Mouse (Mus musculus) natural killer cell, adult 2 months (primary cell): Measurements from ENCODE around the gene Carmil1.
A peak's percentile ranks its signal among the peaks of the same experiment; 100 is the strongest.

Source experiments
- DNase-seq, 2 experiments: peaks; one replicate each; pipeline ENCODE4 v3.0.0; 2022; ENCODE audit warnings: low spot score in 2 of 2

Carmil1 gene

GRCm38 (mm10) chr13:24154281-24155061 lies 126.1 kb downstream of the Carmil1 start:
- no peak for DNase-seq

GRCm38 (mm10) chr13:24152610-24153009 lies 128.0 kb downstream of the Carmil1 start:
- no peak for DNase-seq

- DNase-seq = no peak
Observed at GRCm38 (mm10) chr13:24151335-24151734, 129.3 kb downstream of the Carmil1 start.

GRCm38 (mm10) chr13:24148549-24148948 lies 132.0 kb downstream of the Carmil1 start:
- no peak for DNase-seq

DNA sequence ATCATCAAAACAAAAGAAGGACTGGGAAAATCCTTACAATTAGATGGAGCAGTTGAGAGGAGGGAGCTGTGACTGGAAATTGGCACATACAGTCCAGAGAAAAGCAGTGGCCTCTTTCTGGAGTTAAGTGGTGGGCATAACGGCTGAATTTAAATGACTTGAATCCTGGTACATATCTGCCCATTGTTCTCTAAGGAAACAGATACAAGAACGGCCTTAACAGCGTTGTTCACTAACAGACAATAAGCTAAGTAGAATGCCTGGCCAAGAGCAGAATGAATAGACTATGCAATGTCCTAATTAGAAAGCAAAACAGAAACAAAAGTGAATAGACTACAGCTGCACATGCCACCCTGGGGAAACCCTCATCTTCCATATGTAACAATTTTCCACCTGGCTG lies 133.6 kb downstream of the Carmil1 start:
- no peak for DNase-seq

DNA sequence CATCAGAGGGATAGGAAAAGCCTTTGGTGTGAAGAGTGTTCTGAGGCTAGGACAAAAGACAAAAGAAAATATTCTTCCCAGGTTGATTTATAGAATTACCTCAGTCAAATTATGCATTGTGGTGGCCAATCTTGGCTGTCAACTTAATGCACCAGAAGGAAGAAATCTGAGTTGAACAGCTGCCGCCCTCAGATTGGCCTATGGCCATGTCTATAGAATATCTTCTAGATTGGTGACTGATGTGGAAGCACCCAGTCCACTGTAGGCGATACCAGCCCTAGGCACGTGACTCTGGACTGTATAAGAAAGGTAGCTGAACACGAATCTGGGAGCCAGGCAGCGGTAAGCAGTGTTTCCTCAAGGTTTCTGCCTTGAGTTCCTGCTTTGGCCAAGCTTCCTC lies 134.1 kb downstream of the Carmil1 start:
- no peak for DNase-seq

GRCm38 (mm10) chr13:24144858-24145257 lies 135.7 kb downstream of the Carmil1 start:
- no peak for DNase-seq

GRCm38 (mm10) chr13:24144141-24144540 lies 136.5 kb downstream of the Carmil1 start:
- no peak for DNase-seq

GRCm38 (mm10) chr13:24136836-24137235 lies 143.8 kb downstream of the Carmil1 start:
- DNase-seq = no peak

DNA sequence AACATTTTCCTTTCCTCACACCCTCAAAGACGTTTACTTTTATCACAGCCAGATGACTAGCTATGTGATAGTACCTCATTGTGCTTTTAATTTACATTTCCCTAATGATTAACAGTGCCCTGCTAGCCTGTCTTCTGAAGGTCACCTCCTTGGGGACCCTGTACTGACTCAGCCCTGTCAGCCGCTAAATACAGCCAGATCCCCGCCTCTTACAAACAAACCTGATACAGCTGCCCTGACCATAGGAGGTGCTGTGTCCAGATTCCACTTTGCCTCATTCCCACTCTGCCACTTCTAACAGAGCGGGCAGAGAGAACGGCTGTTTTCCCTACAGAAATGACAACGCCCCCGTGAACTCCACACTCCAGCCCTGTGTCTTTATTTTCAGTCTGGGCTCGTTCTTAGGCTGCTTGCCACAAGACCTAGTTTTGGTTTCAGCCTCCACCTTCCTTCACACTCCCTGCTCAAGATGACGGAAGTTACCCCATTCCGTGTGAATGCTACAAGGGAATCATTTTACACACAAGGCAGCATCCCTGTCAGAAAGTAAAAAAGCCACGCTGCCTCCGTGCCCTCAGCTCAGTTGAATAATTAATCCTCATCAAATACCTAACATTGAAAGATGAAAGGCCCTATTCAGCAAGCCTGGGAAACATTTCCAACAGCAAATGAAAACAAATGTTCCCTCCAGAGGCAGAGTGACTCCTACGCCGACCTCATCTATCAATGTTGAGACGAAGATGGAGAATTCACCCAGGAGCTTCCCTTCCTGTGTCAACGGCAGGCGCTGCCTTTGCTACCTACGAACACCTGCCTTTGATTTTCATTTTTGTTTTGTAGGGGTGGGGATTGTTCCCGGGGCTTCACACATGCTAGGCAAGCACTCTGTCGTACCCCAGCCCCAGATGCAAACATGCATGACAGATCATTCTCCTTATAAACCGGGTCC lies 145.0 kb downstream of the Carmil1 start:
- DNase-seq = no peak

GRCm38 (mm10) chr13:24132866-24133265 lies 147.7 kb downstream of the Carmil1 start:
- no peak for DNase-seq

DNA sequence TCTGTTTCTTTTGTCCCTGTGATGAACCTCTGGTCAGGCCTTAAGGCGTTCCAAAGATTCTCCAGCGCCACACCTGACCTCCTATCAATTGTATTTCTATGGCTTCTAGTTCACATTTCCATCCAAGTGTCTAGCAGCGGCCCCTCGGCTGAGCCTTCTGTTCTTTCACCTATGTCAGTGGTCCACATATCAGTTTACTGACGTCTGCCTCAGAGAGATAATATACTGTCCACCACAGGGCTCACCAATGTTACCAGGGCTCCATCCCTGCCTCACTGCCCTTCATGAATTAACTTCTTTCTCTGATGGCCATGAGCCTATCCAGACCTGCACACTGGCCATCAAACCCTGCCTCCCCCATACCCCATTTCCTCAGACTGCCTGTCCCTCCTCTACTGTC lies 149.3 kb downstream of the Carmil1 start:
- no peak for DNase-seq

- DNase-seq = no peak
Observed at GRCm38 (mm10) chr13:24130741-24131140, 149.9 kb downstream of the Carmil1 start.

DNA sequence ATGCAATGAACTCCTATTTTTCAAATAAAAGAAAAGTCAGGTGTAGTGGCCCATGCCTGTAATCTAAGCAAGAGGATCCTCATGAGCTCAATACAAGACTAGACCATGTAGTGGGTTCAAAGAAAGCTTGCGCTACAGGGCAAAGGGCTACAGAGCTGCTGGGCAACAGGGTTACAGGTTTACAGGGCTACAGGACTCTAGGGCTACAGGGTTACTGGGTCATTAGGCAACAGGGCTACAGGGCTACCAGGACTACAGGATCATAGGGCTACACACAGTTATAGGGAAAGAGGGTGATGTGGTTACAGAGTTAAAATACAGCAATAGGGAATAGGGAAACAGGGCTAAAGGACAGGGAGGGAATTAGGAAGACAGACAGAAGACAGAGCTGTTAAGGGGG lies 151.9 kb downstream of the Carmil1 start:
- no peak for DNase-seq

DNA sequence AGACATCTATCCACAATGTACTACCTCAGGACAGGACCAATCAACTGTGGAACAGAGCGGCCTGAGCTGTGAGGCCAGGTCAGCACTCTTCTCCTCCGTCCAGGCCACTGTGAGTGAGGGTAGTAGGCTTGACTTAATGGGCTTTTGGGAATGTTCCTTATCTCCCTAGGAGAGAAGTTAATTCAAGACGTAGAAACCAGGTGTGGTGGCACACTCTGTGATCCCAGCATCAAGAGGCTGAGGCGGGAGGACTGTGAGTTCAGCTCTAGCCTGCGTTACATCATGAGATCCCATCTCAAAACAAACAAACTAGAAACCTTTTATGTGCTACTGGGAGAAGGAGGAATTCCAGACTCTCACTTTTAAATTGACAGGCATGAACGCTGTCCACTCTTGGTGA lies 154.7 kb downstream of the Carmil1 start:
- no peak for DNase-seq

DNA sequence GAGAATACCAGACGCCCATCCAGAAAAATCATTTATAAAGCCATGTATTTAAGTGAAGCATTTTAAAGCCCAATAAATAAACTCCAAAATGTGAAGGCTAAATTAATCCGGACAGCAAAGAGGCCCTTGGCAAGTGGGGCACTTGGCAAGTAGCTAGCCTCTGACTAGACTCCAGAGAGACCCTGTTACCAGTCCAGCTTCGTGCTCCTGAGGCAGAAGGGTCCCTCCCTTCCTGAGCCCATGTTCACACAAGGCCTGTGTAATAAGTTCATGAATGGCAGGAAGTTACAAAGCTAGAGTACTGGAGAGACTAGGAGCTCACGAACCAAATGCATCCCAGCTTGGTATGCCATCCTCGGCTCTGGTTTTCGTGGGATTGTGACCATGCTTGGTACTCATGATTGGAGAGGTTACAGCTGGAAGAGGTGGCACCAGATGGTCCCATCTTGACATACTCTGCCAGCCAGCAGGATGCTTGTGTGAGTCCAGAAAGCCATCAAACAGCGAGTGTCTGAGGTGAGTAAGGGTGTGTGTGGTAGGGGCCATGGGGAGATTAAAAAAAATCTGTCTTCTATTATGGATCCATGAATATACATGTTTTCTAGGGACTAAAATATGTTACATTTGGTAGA lies 163.3 kb downstream of the Carmil1 start:
- no peak for DNase-seq

- peak in 1 of 2 experiments; percentile 6 for DNase-seq
Observed at GRCm38 (mm10) chr13:24112689-24113348, 167.8 kb downstream of the Carmil1 start.

GRCm38 (mm10) chr13:24110329-24110728 lies 170.3 kb downstream of the Carmil1 start:
- no peak for DNase-seq

DNA sequence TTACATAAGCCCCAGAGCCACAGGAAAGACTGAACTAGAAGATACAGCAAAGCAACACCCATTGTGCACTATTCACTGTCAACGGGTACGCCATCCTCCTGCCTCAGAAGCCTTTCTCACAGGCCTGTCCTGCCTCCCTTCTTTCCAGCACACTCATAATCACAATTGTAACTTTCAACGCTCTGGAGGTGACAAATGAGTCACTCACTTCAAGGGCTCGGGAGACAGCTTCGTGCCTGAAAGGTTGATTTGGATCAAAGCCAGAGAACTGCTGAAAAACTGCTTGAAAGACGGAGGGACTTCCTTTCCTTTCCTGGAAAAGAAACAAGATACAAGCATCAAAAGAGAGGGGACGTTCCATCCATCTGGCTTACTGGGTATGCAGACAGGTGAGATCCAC lies 172.3 kb downstream of the Carmil1 start:
- DNase-seq = no peak

DNA sequence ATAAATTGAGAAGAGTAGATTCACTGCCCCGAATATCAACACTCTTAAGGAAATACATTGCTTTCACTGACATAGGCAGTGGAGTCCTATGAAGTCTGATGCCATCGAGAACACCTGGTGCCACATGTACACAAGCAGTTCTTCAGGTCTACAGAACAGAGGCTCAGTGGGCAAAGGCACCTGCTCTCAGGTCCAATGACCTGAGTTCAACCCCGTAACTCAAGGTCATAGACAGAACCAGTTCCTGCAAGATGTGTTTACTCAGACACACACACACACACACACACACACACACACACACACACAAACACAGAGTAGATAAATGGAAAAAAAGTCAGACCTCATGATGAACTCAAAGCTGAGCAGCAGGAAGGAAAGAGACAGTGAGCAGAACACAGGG lies 173.5 kb downstream of the Carmil1 start:
- DNase-seq = no peak

GRCm38 (mm10) chr13:24105838-24106237 lies 174.8 kb downstream of the Carmil1 start:
- no peak for DNase-seq

GRCm38 (mm10) chr13:24105340-24105669 lies 175.3 kb downstream of the Carmil1 start:
- DNase-seq = no peak
